Mouse (Mus musculus): Measurements from ENCODE around the gene Nudt1.

- TF ChIP-seq POU5F1 (IDR thresholded peaks at IDR 0.05; ENCODE audit: borderline replicate concordance, low read length) (no peak), CTCF (conservative IDR thresholded peaks at IDR 0.05; ENCODE audit: low read length) (no peak), NANOG (IDR thresholded peaks at IDR 0.05; ENCODE audit: borderline replicate concordance, low read length) (no peak)
Observed at GRCm38 (mm10) chr5:140276779-140277178, 44.7 kb upstream of the Nudt1 start.
